In genomic region chr13:93951555-93951954, GRCm38 (mm10) we compare ENCODE assay signal across 16 mouse cellular contexts.
"Had no signal": no experiment of that assay in that cellular context is flagged by ENCODE, and none has a peak within 500 bp of the region (broad histone marks: within the 10 kb centered on the region; RNA-seq: fewer than 3 reads in every experiment).

No protein-coding gene starts in this region.

- ATAC-seq: lung, postnatal 0 days had no signal

- H3K4me1 ChIP-seq: limb, embryonic 13.5 days had no signal

- DNase-seq: kidney, adult 8-10 months; layer of hippocampus, adult 9-11 months; liver; liver, embryonic 13.5 days; midbrain, embryonic 14.5 days; right cerebral cortex, postnatal 25 days; spleen, adult 18-20 months; thymus, postnatal 25 days had no signal

- H3K4me2 ChIP-seq: limb, embryonic 13.5 days; liver, embryonic 13.5 days; lung, embryonic 14.5 days; stomach, embryonic 15.5 days had no signal

- H3K27me3 ChIP-seq: limb, embryonic 13.5 days; stomach, embryonic 15.5 days had no signal

- H3K4me3 ChIP-seq: layer of hippocampus, adult 2 months; limb, embryonic 10.5 days; limb, embryonic 13.5 days; liver, embryonic 13.5 days; stomach, embryonic 15.5 days had no signal

- H3K27ac ChIP-seq: kidney, postnatal 0 days; layer of hippocampus, adult 2 months; limb, embryonic 13.5 days; liver, embryonic 13.5 days; macrophage; stomach, embryonic 15.5 days had no signal

- H3K9me3 ChIP-seq: limb, embryonic 10.5 days; limb, embryonic 13.5 days; liver, embryonic 13.5 days; stomach, embryonic 15.5 days had no signal

- H3K36me3 ChIP-seq: limb, embryonic 10.5 days; limb, embryonic 13.5 days; liver, embryonic 13.5 days; stomach, embryonic 15.5 days had no signal

- H3K9ac ChIP-seq: limb, embryonic 13.5 days; liver, embryonic 13.5 days; lung, embryonic 14.5 days; stomach, embryonic 15.5 days had no signal
